Mouse (Mus musculus) forebrain, embryonic 12.5 days (tissue): ENCODE measurements around the gene Gm10563. TPM values are rescaled to one million over a fixed set of nuclear protein-coding genes. Genes with fewer than 3 reads are reported as not detected.

ENCODE experiments used
- ATAC-seq: fragments of 200-750 bp; cut with Nextera tagmentation; 2 replicates; pipeline ENCODE4 v1.8.0; 2017; ENCODE audit warnings: moderate TSS enrichment; ENCODE audit not compliant: low FRiP score
- H3K27ac ChIP-seq: fragments of 300-500 bp; sonication (generic); 2 replicates; pipeline ENCODE4 v1.5.1; 2016; ENCODE audit warnings: mild to moderate bottlenecking
- H3K27me3 ChIP-seq: fragments of 300-500 bp; sonication (generic); 2 replicates; pipeline ENCODE4 v1.6.1; 2016; ENCODE audit warnings: mild to moderate bottlenecking
- H3K36me3 ChIP-seq: fragments of 300-500 bp; sonication (generic); replicated peaks from 2 replicates; pipeline ENCODE4 v1.6.1; 2016; ENCODE audit warnings: mild to moderate bottlenecking
- H3K4me1 ChIP-seq: fragments of 300-500 bp; sonication (generic); 2 replicates; pipeline ENCODE4 v1.6.1; 2016
- H3K4me2 ChIP-seq: fragments of 300-500 bp; sonication (generic); 2 replicates; pipeline ENCODE4 v1.6.1; 2016; ENCODE audit warnings: mild to moderate bottlenecking, moderate library complexity
- H3K4me3 ChIP-seq: fragments of 300-500 bp; sonication (generic); replicated peaks from 2 replicates; pipeline ENCODE4 v1.5.1; 2016; ENCODE audit warnings: mild to moderate bottlenecking
- H3K9ac ChIP-seq: fragments of 300-500 bp; sonication (generic); 2 replicates; pipeline ENCODE4 v1.6.1; 2016; ENCODE audit warnings: mild to moderate bottlenecking
- H3K9me3 ChIP-seq: fragments of 300-500 bp; sonication (generic); 2 replicates; pipeline ENCODE4 v1.6.1; 2016
- WGBS: fragments of 180-500 bp; shearing (Covaris S2); methylation state at CpG from one replicate; pipeline ENCODE4 v1.1.7; 2016; 5-methylcytosine and 5-hydroxymethylcytosine counted together
- polyA plus RNA-seq: library from polyadenylated mRNA; unstranded; fragments of >200 nt; fragmentation: Nextera tagmentation; extraction: Ambion mirVana; gene quantifications from 2 replicates; pipeline ENCODE4 v1.2.1, GENCODE M21; 2016

Gene Gm10563
- polyA plus RNA-seq, 1 experiment from 2014 or later = not detected

- no peak for ATAC-seq
- H3K4me1 ChIP-seq = peaks cover 18% of the 10 kb centered on the region
- no peak overlapping the region for H3K4me2 ChIP-seq
- no peak overlapping the region for H3K9ac ChIP-seq
- H3K27me3 ChIP-seq = no peaks in the 10 kb centered on the region
- H3K27ac ChIP-seq = no peak overlapping the region
- no peaks in the 10 kb centered on the region for H3K9me3 ChIP-seq
- no peak overlapping the region for H3K4me3 ChIP-seq
- no peaks in the 10 kb centered on the region for H3K36me3 ChIP-seq
- 48% methylated on average over 2 of the region's 2 CpGs for WGBS
Observed at GRCm38 (mm10) chr4:155568170-155568569, 77.0 kb downstream of the Gm10563 start.

- WGBS = 84% methylated on average over 8 of the region's 8 CpGs
- no peaks in the 10 kb centered on the region for H3K9me3 ChIP-seq
- ATAC-seq = no peak
Observed at GRCm38 (mm10) chr4:155566555-155566954, 78.7 kb downstream of the Gm10563 start.

More at GRCm38 (mm10) chr4:155566555-155566954, 78.7 kb downstream of the Gm10563 start:
- H3K36me3 ChIP-seq = no peaks in the 10 kb centered on the region
- H3K27ac ChIP-seq = no peak overlapping the region
- H3K9ac ChIP-seq = no peak overlapping the region
- H3K4me1 ChIP-seq = peaks cover 32% of the 10 kb centered on the region
- no peak overlapping the region for H3K4me2 ChIP-seq
- no peaks in the 10 kb centered on the region for H3K27me3 ChIP-seq
- H3K4me3 ChIP-seq = no peak overlapping the region

Other genes with a start within 250 kb of the Gm10563 start
- not detected in 2 replicates for gene Gabrd, start 247.3 kb downstream of the Gm10563 start, polyA plus RNA-seq
- 6.4 and 6.9 TPM in 2 replicates for gene Cfap74, start 236.2 kb downstream of the Gm10563 start, polyA plus RNA-seq
- not detected in 2 replicates for gene Tmem52, start 176.3 kb downstream of the Gm10563 start, polyA plus RNA-seq
- gene Gnb1, start 154.0 kb downstream of the Gm10563 start, polyA plus RNA-seq = 667 and 781 TPM in 2 replicates
- 93.5 and 101 TPM in 2 replicates for gene Nadk, start 83.0 kb downstream of the Gm10563 start, polyA plus RNA-seq
- 12.9 and 14.1 TPM in 2 replicates for gene Slc35e2, start 44.0 kb downstream of the Gm10563 start, polyA plus RNA-seq
- gene Cdk11b, start 20.6 kb downstream of the Gm10563 start, polyA plus RNA-seq = 91.6 and 97.7 TPM in 2 replicates
- 2.2 and 2.4 TPM in 2 replicates for gene Mmp23, start 8.0 kb upstream of the Gm10563 start, polyA plus RNA-seq
- gene Mib2, start 23.8 kb upstream of the Gm10563 start, polyA plus RNA-seq = 30.7 and 35.8 TPM in 2 replicates
- 2.4 and 5.9 TPM in 2 replicates for gene Fndc10, start 48.9 kb upstream of the Gm10563 start, polyA plus RNA-seq
- 137 and 139 TPM in 2 replicates for gene Ssu72, start 59.4 kb upstream of the Gm10563 start, polyA plus RNA-seq
- 2.5 and 3.2 TPM in 2 replicates for gene Tmem240, start 89.4 kb upstream of the Gm10563 start, polyA plus RNA-seq
- gene Atad3a, start 115.7 kb upstream of the Gm10563 start, polyA plus RNA-seq = 95.3 and 99.0 TPM in 2 replicates
- gene Vwa1, start 129.3 kb upstream of the Gm10563 start, polyA plus RNA-seq = 9.8 and 11.5 TPM in 2 replicates
- gene Tmem88b, start 140.5 kb upstream of the Gm10563 start, polyA plus RNA-seq = 0.22 and 0.35 TPM in 2 replicates
- gene Ankrd65, start 145.0 kb upstream of the Gm10563 start, polyA plus RNA-seq = not detected in 2 replicates
- 209 and 210 TPM in 2 replicates for gene Mrpl20, start 157.5 kb upstream of the Gm10563 start, polyA plus RNA-seq
- 195 and 202 TPM in 2 replicates for gene Ccnl2, start 167.1 kb upstream of the Gm10563 start, polyA plus RNA-seq
- 131 and 132 TPM in 2 replicates for gene Aurkaip1, start 185.9 kb upstream of the Gm10563 start, polyA plus RNA-seq
- gene Mxra8, start 194.3 kb upstream of the Gm10563 start, polyA plus RNA-seq = 22.9 and 24.3 TPM in 2 replicates
- 6.1 and 9.2 TPM in 2 replicates for gene Dvl1, start 202.0 kb upstream of the Gm10563 start, polyA plus RNA-seq
- 0.51 and 0.61 TPM in 2 replicates for gene Tas1r3, start 218.0 kb upstream of the Gm10563 start, polyA plus RNA-seq
- gene Cptp, start 224.0 kb upstream of the Gm10563 start, polyA plus RNA-seq = 17.9 and 23.4 TPM in 2 replicates
- 92.2 and 94.1 TPM in 2 replicates for gene Ints11, start 224.1 kb upstream of the Gm10563 start, polyA plus RNA-seq
- 44.6 and 48.8 TPM in 2 replicates for gene Pusl1, start 246.4 kb upstream of the Gm10563 start, polyA plus RNA-seq
- gene Acap3, start 246.4 kb upstream of the Gm10563 start, polyA plus RNA-seq = 47.9 and 57.2 TPM in 2 replicates